Mouse (Mus musculus): ENCODE measurements around the gene Eif4a2.

GRCm38 (mm10) chr16:23103038-23103745 lies 4.1 kb upstream of the Eif4a2 start:
- TF ChIP-seq EP300 (optimal IDR thresholded peaks at IDR 0.05) (no peak), CTCF (IDR thresholded peaks at IDR 0.05; ENCODE audit: low read depth) (no peak)

Data from stomach, postnatal 0 days (tissue).